In genomic region chr4:141334695-141335094, GRCm38 (mm10) we compare ENCODE assay signal across 8 mouse cellular contexts. TPM values are rescaled to one million over a fixed set of nuclear protein-coding genes. Genes with fewer than 3 reads are reported as not detected.
DNase-seq lines count a peak whose midpoint lies in the region; ATAC-seq and TF ChIP-seq lines count a peak whose summit lies in the region.

No protein-coding gene starts in this region.

- no peaks in the 10 kb centered on the region for H3K9me3 ChIP-seq in heart, embryonic 15.5 days (replicated peaks)
- no peaks in the 10 kb centered on the region for H3K9me3 ChIP-seq in embryonic facial prominence, embryonic 14.5 days (ENCODE audit: control insufficient read depth, low read length)
- H3K9me3 ChIP-seq in hindbrain, postnatal 0 days (ENCODE audit: low read length), result no peaks in the 10 kb centered on the region
- no peaks in the 10 kb centered on the region for H3K9me3 ChIP-seq in neural tube, embryonic 12.5 days

- H3K36me3 ChIP-seq in heart, embryonic 15.5 days, result no peaks in the 10 kb centered on the region
- H3K36me3 ChIP-seq in embryonic facial prominence, embryonic 14.5 days (ENCODE audit: control insufficient read depth, insufficient read depth, low read length), result no peaks in the 10 kb centered on the region
- H3K36me3 ChIP-seq in hindbrain, postnatal 0 days (ENCODE audit: insufficient read depth, low read length), result no peaks in the 10 kb centered on the region
- H3K36me3 ChIP-seq in neural tube, embryonic 12.5 days, result no peaks in the 10 kb centered on the region

- H3K27ac ChIP-seq in heart, embryonic 15.5 days, result peak overlapping the region; percentile 9; the same call in 1 of the 2 replicates
- peak overlapping the region; percentile 4; the same call in 1 of the 2 replicates for H3K27ac ChIP-seq in embryonic facial prominence, embryonic 14.5 days (replicated peaks; ENCODE audit: low read depth, low read length)
- peak overlapping the region; percentile 62; the same call in 1 of the 2 replicates for H3K27ac ChIP-seq in hindbrain, postnatal 0 days
- no peak overlapping the region; the same call in 1 of the 2 replicates for H3K27ac ChIP-seq in neural tube, embryonic 12.5 days

- H3K9ac ChIP-seq in heart, embryonic 15.5 days, result no peak overlapping the region
- peak overlapping the region; percentile 16; the same call in 1 of the 2 replicates for H3K9ac ChIP-seq in embryonic facial prominence, embryonic 14.5 days (ENCODE audit: low read depth, low read length)
- H3K9ac ChIP-seq in hindbrain, postnatal 0 days (replicated peaks; ENCODE audit: low read length), result no peak overlapping the region
- 0 out of 2 replicates have a peak overlapping the region, but pooled peaks have one; percentile 35 for H3K9ac ChIP-seq in neural tube, embryonic 12.5 days

- no peaks in the 10 kb centered on the region for H3K27me3 ChIP-seq in heart, embryonic 15.5 days
- no peaks in the 10 kb centered on the region for H3K27me3 ChIP-seq in embryonic facial prominence, embryonic 14.5 days (replicated peaks; ENCODE audit: control insufficient read depth, insufficient read depth, low read length)
- no peaks in the 10 kb centered on the region for H3K27me3 ChIP-seq in hindbrain, postnatal 0 days (ENCODE audit: insufficient read depth, low read length)
- H3K27me3 ChIP-seq in neural tube, embryonic 12.5 days (replicated peaks), result no peaks in the 10 kb centered on the region; the same call in 1 of the 2 replicates

- no peak for TF ChIP-seq CTCF in hindbrain, postnatal 0 days (IDR thresholded peaks at IDR 0.05; ENCODE audit: low read depth)

- no peak overlapping the region for H3K4me2 ChIP-seq in heart, embryonic 15.5 days
- H3K4me2 ChIP-seq in embryonic facial prominence, embryonic 14.5 days (ENCODE audit: low read depth, low read length), result no peak overlapping the region
- no peak overlapping the region for H3K4me2 ChIP-seq in hindbrain, postnatal 0 days (ENCODE audit: low read depth, low read length)
- H3K4me2 ChIP-seq in neural tube, embryonic 12.5 days (replicated peaks), result no peak overlapping the region; the same call in 1 of the 2 replicates

- no peak for DNase-seq in heart, adult 11 months
- DNase-seq in embryonic facial prominence, embryonic 14.5 days (ENCODE audit: low spot score), result no peak
- DNase-seq in hindbrain, postnatal 0 days (ENCODE audit: low spot score), result no peak
- no peak for DNase-seq in cerebellum, postnatal 36 days
- no peak for DNase-seq in adrenal gland, adult 18-20 months (ENCODE audit: low spot score in 2 of 2)
- DNase-seq in layer of hippocampus, postnatal 14 days (ENCODE audit: low spot score in 2 of 2), result no peak

- WGBS in heart, embryonic 15.5 days, result 66% methylated on average over 5 of the region's 5 CpGs
- WGBS in embryonic facial prominence, embryonic 14.5 days, result 70% methylated on average over 5 of the region's 5 CpGs
- WGBS in hindbrain, postnatal 0 days, result 32% methylated on average over 5 of the region's 5 CpGs
- 37% methylated on average over 5 of the region's 5 CpGs for WGBS in neural tube, embryonic 12.5 days

- H3K4me1 ChIP-seq in heart, embryonic 15.5 days (replicated peaks), result peaks cover 33% of the 10 kb centered on the region
- H3K4me1 ChIP-seq in embryonic facial prominence, embryonic 14.5 days (ENCODE audit: control insufficient read depth, insufficient read depth, low read length), result peaks cover 38% of the 10 kb centered on the region
- H3K4me1 ChIP-seq in hindbrain, postnatal 0 days (ENCODE audit: insufficient read depth, low read length), result no peaks in the 10 kb centered on the region
- H3K4me1 ChIP-seq in neural tube, embryonic 12.5 days, result peaks cover 43% of the 10 kb centered on the region

- H3K4me3 ChIP-seq in heart, embryonic 15.5 days, result no peak overlapping the region
- no peak overlapping the region for H3K4me3 ChIP-seq in embryonic facial prominence, embryonic 14.5 days (ENCODE audit: low read depth, low read length)
- H3K4me3 ChIP-seq in hindbrain, postnatal 0 days (ENCODE audit: low read length), result no peak overlapping the region
- no peak overlapping the region for H3K4me3 ChIP-seq in neural tube, embryonic 12.5 days

- no peak for ATAC-seq in heart, embryonic 15.5 days (replicated peaks; ENCODE audit: insufficient number of reproducible peaks, insufficient read depth, low FRiP score, low read depth)
- ATAC-seq in embryonic facial prominence, embryonic 14.5 days (ENCODE audit: low read depth), result no peak
- ATAC-seq in hindbrain, postnatal 0 days, result no peak; the same call in 1 of the 2 replicates
- ATAC-seq in neural tube, embryonic 12.5 days (ENCODE audit: low FRiP score, low read depth), result no peak

RNA-seq across cellular contexts. Expression of gene Fam131c, which starts 33.3 kb away (rescaled TPM):
- 0.53 and 0.70 TPM in 2 replicates for polyA plus RNA-seq in heart, embryonic 15.5 days (2015; fragmentation: Nextera tagmentation; extraction: Ambion mirVana)
- 2.2 and 2.9 TPM in 2 replicates for polyA plus RNA-seq in embryonic facial prominence, embryonic 14.5 days (2014; fragmentation: Nextera tagmentation; extraction: Ambion mirVana)
- 95.3 and 103 TPM in 2 replicates for total RNA-seq in hindbrain, postnatal 0 days (2014; rRNA removed)
- 41.7 and 46.3 TPM in 2 replicates for polyA plus RNA-seq in hindbrain, postnatal 0 days (2015; fragmentation: Nextera tagmentation; extraction: Ambion mirVana)
- 2.5 and 3.2 TPM in 2 replicates for polyA plus RNA-seq in neural tube, embryonic 12.5 days (2016; fragmentation: Nextera tagmentation; extraction: Ambion mirVana)
- total RNA-seq in adrenal gland, adult 18-20 months (2021), result 1 to 10 TPM; 1.3 to 2.4 TPM
- 1 to 10 TPM; 5.0 to 6.6 TPM for total RNA-seq in layer of hippocampus, postnatal 14 days (2021)

RNA-seq across cellular contexts. Expression of gene Epha2, which starts 33.7 kb away (rescaled TPM):
- 2.7 and 4.2 TPM in 2 replicates for polyA plus RNA-seq in heart, embryonic 15.5 days (2015; fragmentation: Nextera tagmentation; extraction: Ambion mirVana)
- 2.1 and 4.2 TPM in 2 replicates for polyA plus RNA-seq in embryonic facial prominence, embryonic 14.5 days (2014; fragmentation: Nextera tagmentation; extraction: Ambion mirVana)
- total RNA-seq in hindbrain, postnatal 0 days (2014; rRNA removed), result 1.6 and 3.5 TPM in 2 replicates
- polyA plus RNA-seq in hindbrain, postnatal 0 days (2015; fragmentation: Nextera tagmentation; extraction: Ambion mirVana), result 0.44 and 0.46 TPM in 2 replicates
- 2.7 and 3.0 TPM in 2 replicates for polyA plus RNA-seq in neural tube, embryonic 12.5 days (2016; fragmentation: Nextera tagmentation; extraction: Ambion mirVana)
- 10 to 100 TPM; 12.0 to 18.1 TPM for total RNA-seq in adrenal gland, adult 18-20 months (2021)
- total RNA-seq in layer of hippocampus, postnatal 14 days (2021), result 1 to 10 TPM; 1.8 to 2.0 TPM

Comparison
In these comparisons a context has a peak if more than half of its experiments do, and no peak if none do; other contexts are left out.
1. H3K9ac ChIP-seq: peak in embryonic facial prominence, embryonic 14.5 days (single experiment) and neural tube, embryonic 12.5 days (single experiment); none in heart, embryonic 15.5 days (single experiment) and hindbrain, postnatal 0 days (single experiment).
2. RNA of gene Fam131c, which starts 33.3 kb away (polyA plus RNA-seq): 41.7 to 46.3 TPM in hindbrain, postnatal 0 days; 2.2 to 2.9 TPM in embryonic facial prominence, embryonic 14.5 days, 2.5 to 3.2 TPM in neural tube, embryonic 12.5 days and 0.53 to 0.70 TPM in heart, embryonic 15.5 days; every median in the first group is over 10 times any median in the second.